Mouse (Mus musculus) lung, adult 2 months (tissue): ENCODE measurements at regions not wholly inside any gene's neighbourhood (a gene's known extent, or its start where the extent isn't known, plus 50 kb on each side); places are given as distances from the start of the nearest gene placed in this dataset.

Experiments used
- DNase-seq: peaks from one replicate; pipeline ENCODE4 v3.0.0; 2022
- H3K4me1 ChIP-seq: fragments of 200-500 bp; 2 replicates; pipeline ENCODE4 v1.6.1; 2011; ENCODE audit warnings: low read length; ENCODE audit not compliant: control insufficient read depth, insufficient read depth
- H3K4me3 ChIP-seq: fragments of 200-500 bp; replicated peaks from 2 replicates; pipeline ENCODE3; 2011; ENCODE audit warnings: low read depth, mild to moderate bottlenecking, control low read depth, low read length; ENCODE audit errors: extremely low read depth
- CTCF ChIP-seq: fragments of 200-500 bp; IDR thresholded peaks from 2 replicates; pipeline ENCODE4 v1.5.1; 2011; ENCODE audit warnings: mild to moderate bottlenecking, low read length, control low read depth; ENCODE audit not compliant: insufficient read depth
- POLR2A ChIP-seq: fragments of 200-500 bp; IDR thresholded peaks from 2 replicates; pipeline ENCODE4 v1.6.1; 2011; ENCODE audit warnings: low read depth, mild to moderate bottlenecking, control low read depth, low read length, borderline replicate concordance; ENCODE audit errors: extremely low read depth
- WGBS: fragments of 180-500 bp; shearing (Covaris S2); methylation state at CpG from one replicate; pipeline ENCODE4 v1.1.7; 2018; 5-methylcytosine and 5-hydroxymethylcytosine counted together

GRCm38 (mm10) chr3:18695113-18695792 is 747.0 kb downstream of the Cypt12 start:
- TF ChIP-seq CTCF (no peak), POLR2A (no peak)
- 69% methylated on average over 4 of the region's 4 CpGs for WGBS
- no peak for DNase-seq
- Histone ChIP-seq H3K4me3 (no peak overlapping the region), H3K4me1 (no peaks in the 10 kb centered on the region)

- no peak for DNase-seq
- Histone ChIP-seq H3K4me3 (no peak overlapping the region), H3K4me1 (no peaks in the 10 kb centered on the region)
- no peak for TF ChIP-seq CTCF
- no peak for TF ChIP-seq POLR2A
- WGBS: 89% methylated on average over 2 of the region's 2 CpGs
These were observed 748.9 kb downstream of the Cypt12 start for GRCm38 (mm10) chr3:18696981-18697660.

- Histone ChIP-seq H3K4me1 (no peaks in the 10 kb centered on the region), H3K4me3 (no peak overlapping the region)
- DNase-seq: no peak
- TF ChIP-seq CTCF: no peak
- TF ChIP-seq POLR2A: no peak
These were observed 749.9 kb downstream of the Cypt12 start for GRCm38 (mm10) chr3:18698106-18698505.

- Histone ChIP-seq H3K4me3 (no peak overlapping the region), H3K4me1 (no peaks in the 10 kb centered on the region)
- DNase-seq: no peak
- 79% methylated on average over 6 of the region's 6 CpGs for WGBS
- TF ChIP-seq POLR2A (no peak), CTCF (no peak)
These were observed 757.0 kb downstream of the Cypt12 start for GRCm38 (mm10) chr3:18705165-18705564.

GRCm38 (mm10) chr3:18705756-18706155 is 757.5 kb downstream of the Cypt12 start:
- TF ChIP-seq POLR2A: no peak
- TF ChIP-seq CTCF: no peak
- no peak overlapping the region for H3K4me3 ChIP-seq
- no peaks in the 10 kb centered on the region for H3K4me1 ChIP-seq
- no peak for DNase-seq
- 80% methylated on average over 9 of the region's 9 CpGs for WGBS

- H3K4me1 ChIP-seq: no peaks in the 10 kb centered on the region
- DNase-seq: no peak
- no peak for TF ChIP-seq POLR2A
- TF ChIP-seq CTCF: no peak
- no peak overlapping the region for H3K4me3 ChIP-seq
These were observed 758.1 kb downstream of the Cypt12 start for GRCm38 (mm10) chr3:18706356-18706755.

GRCm38 (mm10) chr3:18707730-18708129 is 759.5 kb downstream of the Cypt12 start:
- Histone ChIP-seq H3K4me3 (no peak overlapping the region), H3K4me1 (no peaks in the 10 kb centered on the region)
- no peak for DNase-seq
- TF ChIP-seq CTCF (no peak), POLR2A (no peak)
- 85% methylated on average over 3 of the region's 3 CpGs for WGBS

GRCm38 (mm10) chr3:18711661-18712060 is 763.5 kb downstream of the Cypt12 start:
- H3K4me1 ChIP-seq: no peaks in the 10 kb centered on the region
- DNase-seq: no peak
- 25% methylated on average over 1 of the region's 1 CpGs for WGBS

GRCm38 (mm10) chr3:18713986-18714385 is 765.8 kb downstream of the Cypt12 start:
- no peak for TF ChIP-seq POLR2A
- TF ChIP-seq CTCF: no peak
- WGBS: 75% methylated on average over 7 of the region's 7 CpGs
- H3K4me1 ChIP-seq: no peaks in the 10 kb centered on the region
- DNase-seq: no peak
- H3K4me3 ChIP-seq: no peak overlapping the region

More at GRCm38 (mm10) chr3:18711661-18712060, 763.5 kb downstream of the Cypt12 start:
- no peak overlapping the region for H3K4me3 ChIP-seq
- no peak for TF ChIP-seq CTCF
- TF ChIP-seq POLR2A: no peak

- TF ChIP-seq POLR2A: no peak
- TF ChIP-seq CTCF: no peak
- Histone ChIP-seq H3K4me1 (no peaks in the 10 kb centered on the region), H3K4me3 (no peak overlapping the region)
- 83% methylated on average over 9 of the region's 9 CpGs for WGBS
- no peak for DNase-seq
These were observed 766.9 kb downstream of the Cypt12 start for GRCm38 (mm10) chr3:18714968-18715630.
